Mouse (Mus musculus) testis, adult 2 months (tissue): Measurements from ENCODE around the gene Rbl1.

ENCODE experiments used
- CTCF ChIP-seq: fragments of 200-500 bp; IDR thresholded peaks from 2 replicates; pipeline ENCODE4 v1.5.1; 2012; ENCODE audit warnings: low read depth, mild to moderate bottlenecking, inconsistent platforms, low read length, moderate library complexity; ENCODE audit not compliant: control insufficient read depth, insufficient read depth, insufficient replicate concordance
- POLR2A ChIP-seq: fragments of 200-500 bp; IDR thresholded peaks from 2 replicates; pipeline ENCODE4 v1.6.1; 2012; ENCODE audit warnings: low read depth, mild to moderate bottlenecking, inconsistent platforms, low read length, moderate library complexity; ENCODE audit not compliant: control insufficient read depth

DNA sequence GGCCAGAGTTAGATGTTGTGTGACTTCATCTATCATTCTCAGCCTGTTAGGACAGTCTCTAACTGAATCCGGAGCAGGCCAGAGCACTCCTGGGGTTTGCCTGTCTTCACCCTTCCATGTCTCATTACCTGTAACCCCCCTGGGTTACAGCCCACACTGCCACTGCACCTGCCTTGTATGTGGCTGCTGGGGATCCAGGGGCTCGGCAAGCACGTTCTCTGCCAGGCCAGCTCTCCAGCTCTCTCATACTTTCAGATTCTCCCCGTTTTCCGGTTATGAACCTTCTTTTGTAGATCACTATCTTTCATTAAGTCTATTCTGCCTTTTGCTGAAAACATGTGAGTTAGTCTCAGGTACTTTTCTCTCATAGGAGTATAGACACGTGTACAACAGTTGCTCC, 2.0 kb downstream of the Rbl1 start:
- TF ChIP-seq POLR2A (no peak), CTCF (no peak)
